Mouse (Mus musculus) ES-Bruce4 (cell line): ENCODE results near the gene Tnfsf13.

Experiments
- CTCF ChIP-seq: IDR thresholded peaks from one replicate; pipeline ENCODE4 v1.8.1; 2011; ENCODE audit warnings: low read depth, low read length
- EP300 ChIP-seq: IDR thresholded peaks from 2 replicates; pipeline ENCODE4 v1.6.1; 2011; ENCODE audit warnings: low read depth, low read length; ENCODE audit not compliant: insufficient read depth
- POLR2A ChIP-seq: IDR thresholded peaks from one replicate; pipeline ENCODE4 v1.8.1; 2011; ENCODE audit warnings: low read length; ENCODE audit not compliant: insufficient read depth

GRCm38 (mm10) chr11:69692196-69692811 lies 6.7 kb upstream of the Tnfsf13 start:
- TF ChIP-seq POLR2A (no peak), CTCF (no peak), EP300 (no peak)
